Mouse (Mus musculus): ENCODE results near the gene Capn12. TPM values are rescaled to one million over a fixed set of nuclear protein-coding genes. Genes with fewer than 3 reads are reported as not detected.

Gene Capn12
- total RNA-seq, 4 experiments from 2014 or later = 0.12 to 0.32 (median 0.23) TPM

Other genes with a start within 250 kb of the Capn12 start
- gene Fbxo27, start 188.6 kb upstream of the Capn12 start, total RNA-seq (2022) = under 1 TPM in 3 of 4 experiments, not detected in 1; 0.11 to 0.72 (median 0.16) TPM
- gene Fbxo17, start 164.6 kb upstream of the Capn12 start, total RNA-seq (2022) = 1 to 10 TPM in 3 of 4 experiments, under 1 TPM in 1; 0.55 to 1.2 (median 1.1) TPM
- gene Mrps12, start 139.6 kb upstream of the Capn12 start, total RNA-seq (2022) = 10 to 100 TPM; 64.0 to 72.6 (median 67.4) TPM
- 10 to 100 TPM; 13.1 to 15.0 (median 13.7) TPM for gene Sars2, start 139.4 kb upstream of the Capn12 start, total RNA-seq (2022)
- gene Ccer2, start 125.2 kb upstream of the Capn12 start, total RNA-seq (2022) = not detected
- gene Sirt2, start 114.7 kb upstream of the Capn12 start, total RNA-seq (2022) = 10 to 100 TPM; 84.0 to 92.6 (median 90.8) TPM
- 10 to 100 TPM; 22.8 to 29.1 (median 28.1) TPM for gene Nfkbib, start 113.9 kb upstream of the Capn12 start, total RNA-seq (2022)
- 1 to 10 TPM; 1.4 to 3.0 (median 1.6) TPM for gene Rinl, start 92.5 kb upstream of the Capn12 start, total RNA-seq (2022)
- gene Hnrnpl, start 72.9 kb upstream of the Capn12 start, total RNA-seq (2022) = 100 to 1,000 TPM; 185 to 230 (median 214) TPM
- gene Ech1, start 56.2 kb upstream of the Capn12 start, total RNA-seq (2022) = 1,000 to 10,000 TPM; 2,066 to 2,754 (median 2,219) TPM
- gene Lgals4, start 47.6 kb upstream of the Capn12 start, total RNA-seq (2022) = 10 to 100 TPM; 17.3 to 32.1 (median 24.6) TPM
- gene Lgals7, start 17.6 kb upstream of the Capn12 start, total RNA-seq (2022) = 1 to 10 TPM in 1 of 4 experiments, not detected in 3; 1.3 TPM
- gene Actn4, start 80.9 kb downstream of the Capn12 start, total RNA-seq (2022) = 10 to 100 TPM; 57.8 to 82.0 (median 75.8) TPM
- 100 to 1,000 TPM; 152 to 167 (median 158) TPM for gene Eif3k, start 100.4 kb downstream of the Capn12 start, total RNA-seq (2022)
- 1 to 10 TPM in 1 of 4 experiments, under 1 TPM in 3; 0.50 to 1.1 (median 0.74) TPM for gene Map4k1, start 100.6 kb downstream of the Capn12 start, total RNA-seq (2022)
- 1 to 10 TPM in 2 of 4 experiments, under 1 TPM in 2; 0.79 to 1.5 (median 0.92) TPM for gene Ryr1, start 243.8 kb downstream of the Capn12 start, total RNA-seq (2022)